Mouse (Mus musculus) neural tube, embryonic 11.5 days (tissue): Measurements from ENCODE around the gene Wdr37. TPM values are rescaled to one million over a fixed set of nuclear protein-coding genes. Genes with fewer than 3 reads are reported as not detected.
"Not testable (repeated sequence)": the region's sequence is repeated elsewhere in the genome, so short reads cannot be mapped to it uniquely, and the experiment has no call there.

ENCODE experiments used
- ATAC-seq: fragments of 200-750 bp; cut with Nextera tagmentation; 2 replicates; pipeline ENCODE4 v1.8.0; 2017; ENCODE audit warnings: moderate number of reproducible peaks, mild to moderate bottlenecking, moderate TSS enrichment, moderate library complexity; ENCODE audit not compliant: insufficient read depth, low FRiP score, low TSS enrichment
- DNase-seq: peaks from one replicate; pipeline ENCODE4 v3.0.0-alpha.2; 2015; ENCODE audit warnings: low spot score
- H3K27ac ChIP-seq: fragments of 300-500 bp; sonication (generic); 2 replicates; pipeline ENCODE4 v1.5.1; 2014; ENCODE audit warnings: low read depth, mild to moderate bottlenecking, low read length
- H3K27me3 ChIP-seq: fragments of 300-500 bp; sonication (generic); 2 replicates; pipeline ENCODE4 v1.6.1; 2014; ENCODE audit warnings: mild to moderate bottlenecking, low read length, mixed read lengths; ENCODE audit not compliant: control insufficient read depth, insufficient read depth
- H3K36me3 ChIP-seq: fragments of 300-500 bp; sonication (generic); 2 replicates; pipeline ENCODE4 v1.6.1; 2014; ENCODE audit warnings: mild to moderate bottlenecking, low read length, moderate library complexity, mixed read lengths; ENCODE audit not compliant: control insufficient read depth, insufficient read depth
- H3K4me1 ChIP-seq: fragments of 300-500 bp; sonication (generic); 2 replicates; pipeline ENCODE4 v1.6.1; 2014; ENCODE audit warnings: low read length, mixed read lengths; ENCODE audit not compliant: control insufficient read depth, insufficient read depth
- H3K4me2 ChIP-seq: fragments of 300-500 bp; sonication (generic); 2 replicates; pipeline ENCODE4 v1.6.1; 2014; ENCODE audit warnings: low read depth, mild to moderate bottlenecking, moderate library complexity
- H3K4me3 ChIP-seq: fragments of 300-500 bp; sonication (generic); 2 replicates; pipeline ENCODE4 v1.5.1; 2014; ENCODE audit warnings: low read depth, low read length
- H3K9ac ChIP-seq: fragments of 300-500 bp; sonication (generic); 2 replicates; pipeline ENCODE4 v1.6.1; 2014; ENCODE audit warnings: mild to moderate bottlenecking, low read length
- H3K9me3 ChIP-seq: fragments of 300-500 bp; sonication (generic); 2 replicates; pipeline ENCODE4 v1.6.1; 2016; ENCODE audit warnings: low read length; ENCODE audit not compliant: control insufficient read depth
- WGBS: fragments of 180-500 bp; shearing (Covaris S2); extraction: QIAGEN DNeasy Blood & Tissue Kit; methylation state at CpG from one replicate; pipeline ENCODE4 v1.1.7; 2014; 5-methylcytosine and 5-hydroxymethylcytosine counted together
- polyA plus RNA-seq: library from polyadenylated mRNA; unstranded; fragments of >200 nt; fragmentation: Nextera tagmentation; extraction: Ambion mirVana; gene quantifications from 2 replicates; pipeline ENCODE4 v1.2.1, GENCODE M21; 2014

Wdr37 gene
- 51.1 and 53.2 TPM in 2 replicates for polyA plus RNA-seq

DNA sequence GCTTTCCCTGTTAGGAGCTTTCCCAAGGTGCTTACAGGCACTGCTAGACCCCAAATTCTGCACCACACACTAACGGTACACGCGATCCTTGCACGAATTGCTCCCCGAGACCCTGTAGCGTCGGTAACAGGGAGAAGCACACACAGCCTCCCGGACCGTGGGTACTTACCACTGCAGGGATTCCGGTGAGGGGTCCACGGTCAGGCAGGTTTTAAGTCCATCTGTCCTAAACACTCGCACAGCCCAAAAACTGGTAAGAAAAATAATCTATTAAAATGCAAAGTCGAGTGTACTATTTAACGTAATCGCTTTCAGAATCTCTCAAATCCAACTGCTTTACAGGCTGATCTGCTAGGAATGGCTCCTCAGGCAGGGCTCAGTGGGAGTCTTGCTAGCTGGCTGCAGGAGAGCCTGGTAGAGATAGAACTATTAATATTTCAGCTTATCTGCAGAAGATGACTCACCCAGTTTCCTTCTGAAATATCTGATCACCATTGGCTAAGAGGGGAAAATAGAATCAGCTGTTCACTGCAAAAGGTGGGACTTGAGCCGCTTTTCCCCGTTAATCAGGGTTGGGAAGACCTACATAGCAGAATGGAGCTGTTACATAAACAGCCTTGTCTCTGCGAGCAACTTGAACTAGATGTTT lies at the start of gene Wdr37:
Wdr37 (minus strand) TSS at position 596 of the 649 bp plus-strand sequence.
- peak; percentile 28; the same call in 1 of the 2 replicates for ATAC-seq
- no peaks in the 10 kb centered on the region for H3K9me3 ChIP-seq
- WGBS = 2% methylated on average over 18 of the region's 18 CpGs
- H3K4me1 ChIP-seq = peaks cover 5% of the 10 kb centered on the region; the same call in 1 of the 2 replicates
- no peak for DNase-seq
- H3K9ac ChIP-seq = peak within 1 kb of the TSS; percentile 90
- peak within 1 kb of the TSS; percentile 94 for H3K27ac ChIP-seq
- peak within 1 kb of the TSS; percentile 85 for H3K4me3 ChIP-seq
- H3K36me3 ChIP-seq = no peaks in the 10 kb centered on the region
- no peaks in the 10 kb centered on the region for H3K27me3 ChIP-seq
- H3K4me2 ChIP-seq = peak within 1 kb of the TSS; percentile 80

DNA sequence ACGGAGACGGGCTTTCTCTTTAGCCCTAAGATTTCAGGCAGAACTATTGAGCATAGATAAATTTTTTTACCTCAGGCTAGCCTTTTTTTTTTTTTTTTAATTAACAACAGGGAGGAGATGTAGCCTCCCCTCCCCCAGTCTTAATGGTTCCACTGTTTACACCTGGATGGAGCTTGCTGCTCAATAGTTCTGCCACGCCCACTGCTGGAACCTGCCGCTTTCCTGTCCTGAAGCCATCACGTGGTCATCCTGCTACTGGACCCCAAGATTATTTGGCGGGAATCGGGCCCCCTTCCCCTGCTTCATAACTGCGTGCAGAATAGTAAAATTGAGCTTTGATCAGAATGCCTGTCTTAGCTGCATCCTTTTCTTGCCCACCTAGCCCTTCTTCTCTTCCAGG lies 42.2 kb upstream of the Wdr37 start:
- H3K4me2 ChIP-seq, H3K36me3 ChIP-seq, H3K27ac ChIP-seq, DNase-seq, H3K4me3 ChIP-seq, H3K4me1 ChIP-seq, ATAC-seq, H3K27me3 ChIP-seq, H3K9me3 ChIP-seq, H3K9ac ChIP-seq: not testable (repeated sequence)
- WGBS = 90% methylated on average over 8 of the region's 8 CpGs

DNA sequence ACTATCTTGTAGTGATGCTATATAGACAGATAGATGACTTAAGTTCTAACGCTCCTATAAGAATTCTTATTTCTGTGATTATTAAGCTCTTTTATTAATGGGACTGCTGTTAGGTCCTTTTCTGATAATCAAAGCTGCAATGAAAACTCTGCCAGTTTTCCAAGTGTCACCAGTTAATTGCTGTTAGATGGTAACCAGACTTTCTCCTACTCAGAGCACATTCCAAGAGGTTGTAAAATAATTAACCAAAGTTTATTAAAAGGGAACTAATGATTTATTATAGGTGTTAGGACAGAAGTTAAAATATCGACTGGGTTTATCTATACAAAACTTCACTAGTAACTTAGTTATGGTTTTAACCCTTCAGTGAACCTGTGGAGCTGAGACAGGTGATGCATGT lies 34.3 kb upstream of the Wdr37 start:
- not testable (repeated sequence) for H3K4me1 ChIP-seq, H3K9me3 ChIP-seq, H3K36me3 ChIP-seq, H3K4me2 ChIP-seq, H3K27ac ChIP-seq, H3K27me3 ChIP-seq, ATAC-seq, DNase-seq, H3K4me3 ChIP-seq, H3K9ac ChIP-seq
- 92% methylated on average over 2 of the region's 2 CpGs for WGBS

DNA sequence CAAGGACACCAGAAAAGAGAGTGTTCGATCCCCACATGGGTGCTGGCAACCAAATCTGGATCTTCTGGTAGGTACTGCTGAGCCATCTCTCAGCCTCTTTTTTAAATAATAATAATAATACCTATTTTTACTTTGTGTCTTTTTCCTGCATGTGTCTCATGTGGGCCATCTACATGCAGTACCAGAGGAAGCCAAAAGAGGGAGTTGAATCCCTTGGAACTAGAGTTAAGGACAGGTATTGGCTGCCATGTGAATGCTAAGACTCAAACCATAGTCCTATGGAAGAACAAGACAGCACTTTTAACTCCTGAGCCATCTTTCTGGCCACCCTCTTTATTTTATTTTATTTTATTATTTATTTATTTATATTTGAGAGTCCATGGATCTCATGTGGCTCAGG lies 16.9 kb upstream of the Wdr37 start:
- H3K4me3 ChIP-seq = no peak overlapping the region
- H3K27me3 ChIP-seq = no peaks in the 10 kb centered on the region
- no peak for ATAC-seq
- no peak overlapping the region for H3K9ac ChIP-seq
- peaks cover 10% of the 10 kb centered on the region for H3K36me3 ChIP-seq
- H3K27ac ChIP-seq = no peak overlapping the region
- 95% methylated on average over 1 of the region's 1 CpGs for WGBS
- no peak for DNase-seq
- no peaks in the 10 kb centered on the region for H3K9me3 ChIP-seq
- no peak overlapping the region for H3K4me2 ChIP-seq
- H3K4me1 ChIP-seq = peaks cover 5% of the 10 kb centered on the region; the same call in 1 of the 2 replicates

DNA sequence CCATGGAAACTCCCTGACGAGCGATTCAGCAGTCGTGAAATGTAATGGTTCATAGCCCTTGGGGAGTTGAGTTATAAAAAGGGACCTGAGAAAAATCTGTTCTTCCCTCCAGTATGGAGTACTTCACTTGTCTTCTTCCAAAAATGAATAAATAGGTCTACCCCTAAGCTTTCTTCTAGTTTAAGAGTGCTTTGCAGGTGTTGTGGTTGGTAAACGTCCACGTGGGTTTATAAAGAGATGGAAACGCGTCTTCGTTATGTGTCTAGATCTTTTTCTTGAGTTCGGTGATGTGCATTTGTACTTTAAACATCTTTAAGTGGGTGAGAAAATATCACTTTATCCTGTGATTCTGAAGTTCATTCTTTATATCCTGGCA lies 14.5 kb upstream of the Wdr37 start:
- ATAC-seq (no peak), DNase-seq (no peak)
- H3K9me3 ChIP-seq = no peaks in the 10 kb centered on the region
- H3K27ac ChIP-seq = peak overlapping the region; percentile 92; the same call in 1 of the 2 replicates
- peak overlapping the region; percentile 59 for H3K4me2 ChIP-seq
- H3K27me3 ChIP-seq = no peaks in the 10 kb centered on the region
- 5% methylated on average over 9 of the region's 9 CpGs for WGBS
- H3K9ac ChIP-seq = peak overlapping the region; percentile 67
- peaks cover 10% of the 10 kb centered on the region for H3K36me3 ChIP-seq
- peak overlapping the region; percentile 46 for H3K4me3 ChIP-seq
- peaks cover 5% of the 10 kb centered on the region; the same call in 1 of the 2 replicates for H3K4me1 ChIP-seq

DNA sequence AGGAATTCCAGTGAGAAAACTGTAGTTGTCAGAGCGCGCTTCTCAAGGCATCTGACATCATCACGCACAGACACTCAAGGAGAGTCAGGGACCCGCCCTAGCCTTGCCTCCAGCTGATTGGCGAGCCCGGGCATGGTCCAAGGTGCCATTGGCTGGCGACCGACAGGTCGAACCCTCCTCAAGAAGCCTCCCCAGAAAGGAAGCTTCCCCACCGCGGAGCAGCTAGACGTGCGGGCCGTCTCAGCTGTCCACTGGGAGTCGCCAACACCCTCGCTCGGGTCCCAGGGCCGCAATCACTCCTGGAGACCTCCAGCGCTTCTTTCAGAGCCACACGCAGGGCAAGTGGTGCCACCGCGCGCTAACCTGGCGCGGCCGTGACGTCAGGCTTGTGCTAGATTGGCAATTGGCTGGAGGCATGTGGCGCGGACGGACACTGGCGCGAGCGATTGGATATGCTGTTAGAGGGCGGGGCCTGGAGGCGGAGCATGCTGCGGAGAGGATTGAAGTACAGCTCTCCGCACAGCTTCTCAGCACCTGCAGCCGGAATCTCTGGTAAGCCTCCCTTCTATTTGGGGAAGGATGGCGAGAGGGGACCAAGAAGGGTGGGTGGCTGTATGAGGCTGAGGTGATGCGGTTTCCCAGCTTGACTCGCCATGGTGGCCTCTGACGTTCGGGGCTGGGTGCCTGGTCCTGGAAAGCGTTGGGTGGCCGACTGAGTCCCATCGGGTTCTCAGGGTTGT lies 13.9 kb upstream of the Wdr37 start, which contains the start of gene Idi1:
Idi1 (plus strand) TSS at position 57 of the 740 bp plus-strand sequence.
- peak; percentile 100 for ATAC-seq
- Histone ChIP-seq H3K9ac (peak within 1 kb of the TSS; percentile 67), H3K9me3 (no peaks in the 10 kb centered on the region), H3K27ac (peak within 1 kb of the TSS; percentile 92), H3K4me1 (peaks cover 5% of the 10 kb centered on the region; the same call in 1 of the 2 replicates), H3K36me3 (peaks cover 10% of the 10 kb centered on the region), H3K4me3 (peak within 1 kb of the TSS; percentile 46), H3K4me2 (peak within 1 kb of the TSS; percentile 59), H3K27me3 (no peaks in the 10 kb centered on the region)
- DNase-seq = peak; percentile 99
- under 1% methylated on average over 46 of the region's 46 CpGs for WGBS

DNA sequence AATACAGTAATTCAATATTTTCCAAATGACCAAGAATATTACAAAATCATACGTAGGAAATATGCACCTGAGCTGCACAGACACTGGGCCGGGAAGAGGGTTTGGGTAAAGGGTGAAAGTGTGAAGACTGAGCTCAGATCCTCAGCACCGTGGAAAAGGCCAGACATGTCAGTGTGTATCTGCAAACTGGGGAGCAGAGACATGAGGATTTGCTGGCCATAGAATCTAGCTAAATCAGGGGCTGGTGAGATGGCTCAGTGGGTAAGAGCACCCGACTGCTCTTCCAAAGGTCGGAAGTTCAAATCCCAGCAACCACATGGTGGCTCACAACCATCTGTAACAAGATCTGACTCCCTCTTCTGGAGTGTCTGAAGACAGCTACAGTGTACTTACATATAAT lies 12.2 kb upstream of the Wdr37 start:
- not testable (repeated sequence) for H3K4me3 ChIP-seq, ATAC-seq, H3K9ac ChIP-seq, H3K9me3 ChIP-seq, H3K4me2 ChIP-seq, H3K27ac ChIP-seq, H3K4me1 ChIP-seq, H3K36me3 ChIP-seq, DNase-seq, H3K27me3 ChIP-seq
- WGBS = 82% methylated on average over 5 of the region's 5 CpGs

DNA sequence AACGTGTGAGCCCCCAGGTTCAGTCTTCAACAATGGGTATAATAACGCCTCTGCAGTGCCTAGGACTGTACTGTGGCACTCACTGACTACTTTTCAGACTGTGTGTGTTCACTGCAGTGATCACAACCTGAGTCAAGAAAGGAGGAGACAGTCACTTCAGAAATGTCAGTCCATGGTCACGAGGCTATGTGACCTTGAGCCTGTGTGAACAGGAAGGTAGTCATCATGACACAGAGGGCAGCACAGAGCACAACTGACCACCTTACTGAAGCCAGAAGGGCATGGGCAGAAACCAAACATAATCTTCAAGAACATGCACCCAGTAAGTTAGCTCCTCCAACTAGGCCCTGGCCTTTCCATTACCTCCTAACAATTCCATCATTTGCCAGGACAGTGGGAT lies 9.9 kb upstream of the Wdr37 start:
- no peak overlapping the region for H3K4me3 ChIP-seq
- no peaks in the 10 kb centered on the region for H3K27me3 ChIP-seq
- 77% methylated on average over 3 of the region's 3 CpGs for WGBS
- ATAC-seq = no peak
- no peaks in the 10 kb centered on the region for H3K9me3 ChIP-seq
- H3K4me2 ChIP-seq = no peak overlapping the region
- H3K9ac ChIP-seq = no peak overlapping the region
- no peaks in the 10 kb centered on the region for H3K4me1 ChIP-seq
- H3K27ac ChIP-seq = no peak overlapping the region
- H3K36me3 ChIP-seq = no peaks in the 10 kb centered on the region
- DNase-seq = no peak
